In the genomic region with DNA sequence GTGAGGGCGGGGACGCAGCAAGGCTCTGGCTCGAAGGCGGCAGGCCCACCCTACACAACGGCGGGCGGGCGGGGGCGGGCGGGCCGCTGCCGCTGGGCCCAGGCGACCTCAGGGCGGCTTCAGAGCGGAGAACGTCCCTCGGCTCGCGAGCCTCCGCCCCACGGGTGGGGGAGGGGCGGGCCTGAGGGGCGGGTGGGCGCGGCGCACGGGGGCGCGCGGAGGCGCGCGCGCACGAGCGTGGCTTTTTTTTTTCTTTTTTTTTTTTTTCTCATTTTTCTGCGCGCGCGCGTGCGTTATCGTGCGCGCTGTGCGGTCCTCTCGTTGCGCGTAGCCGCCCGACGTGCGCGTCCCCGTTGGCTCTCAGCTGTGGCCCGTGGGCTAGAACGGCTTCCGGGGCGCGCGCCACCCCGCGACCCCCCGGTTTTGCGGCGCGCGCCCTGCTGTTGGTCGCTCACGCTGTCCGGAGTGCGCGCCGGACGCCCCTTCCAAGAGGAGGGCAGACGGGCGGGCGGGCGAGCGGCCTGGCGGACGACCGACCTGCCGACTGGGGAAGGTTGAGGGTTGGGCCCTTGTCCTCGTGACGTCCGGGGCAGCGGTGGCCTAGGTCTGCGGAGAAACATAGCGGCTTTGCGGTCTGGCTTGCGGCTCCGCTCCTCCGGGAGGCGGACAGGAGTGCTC, we compare ENCODE assay signal across 8 mouse cellular contexts. TPM values are rescaled to one million over a fixed set of nuclear protein-coding genes. Genes with fewer than 3 reads are reported as not detected.
DNase-seq lines count a peak whose midpoint lies in the region; ATAC-seq and TF ChIP-seq lines count a peak whose summit lies in the region.

No protein-coding gene starts in this region.

- no peak for TF ChIP-seq CTCF in cerebellum, adult 2 months (IDR thresholded peaks at IDR 0.05; ENCODE audit: borderline replicate concordance, insufficient read depth, low read depth, low read length)
- peak; percentile 10; the same call in 1 of the 2 replicates for TF ChIP-seq CTCF in forebrain, postnatal 0 days (IDR thresholded peaks at IDR 0.05; ENCODE audit: low read depth)
- no peak for TF ChIP-seq CTCF in thymus, adult 2 months (IDR thresholded peaks at IDR 0.05; ENCODE audit: borderline replicate concordance, control insufficient read depth, extremely low read depth, insufficient read depth, low read length, poor library complexity)

- under 1% methylated on average over 88 of the region's 95 CpGs for WGBS in cerebellum, adult 2 months
- under 1% methylated on average over 62 of the region's 95 CpGs for WGBS in forebrain, postnatal 0 days
- WGBS in hindbrain, embryonic 10.5 days = under 1% methylated on average over 94 of the region's 95 CpGs
- WGBS in lung, embryonic 16.5 days = under 1% methylated on average over 54 of the region's 95 CpGs
- under 1% methylated on average over 86 of the region's 95 CpGs for WGBS in thymus, adult 2 months

- no peaks in the 10 kb centered on the region for H3K9me3 ChIP-seq in forebrain, postnatal 0 days (ENCODE audit: low read length)
- no peaks in the 10 kb centered on the region for H3K9me3 ChIP-seq in hindbrain, embryonic 10.5 days
- H3K9me3 ChIP-seq in lung, embryonic 16.5 days (ENCODE audit: control insufficient read depth, low read length) = no peaks in the 10 kb centered on the region

- H3K27ac ChIP-seq in cerebellum, adult 2 months (ENCODE audit: insufficient read depth, low read length) = peak overlapping the region; percentile 89
- H3K27ac ChIP-seq in forebrain, postnatal 0 days (ENCODE audit: low read depth, low read length) = peak overlapping the region; percentile 100
- peak overlapping the region; percentile 99 for H3K27ac ChIP-seq in hindbrain, embryonic 10.5 days
- H3K27ac ChIP-seq in lung, embryonic 16.5 days (ENCODE audit: low read length) = peak overlapping the region; percentile 99
- peak overlapping the region; percentile 75 for H3K27ac ChIP-seq in thymus, adult 2 months (ENCODE audit: control insufficient read depth, insufficient read depth, low read length)

- peak overlapping the region; percentile 95 for H3K9ac ChIP-seq in forebrain, postnatal 0 days
- H3K9ac ChIP-seq in lung, embryonic 16.5 days (ENCODE audit: low read length) = peak overlapping the region; percentile 98

- TF ChIP-seq POLR2A in cerebellum, adult 2 months (IDR thresholded peaks at IDR 0.05; ENCODE audit: borderline replicate concordance, insufficient read depth, low read length) = 0 out of 2 replicates have a peak, but pooled peaks have one; percentile 7
- TF ChIP-seq POLR2A in thymus, adult 2 months (IDR thresholded peaks at IDR 0.05; ENCODE audit: control insufficient read depth, extremely low read depth, insufficient read depth, low read length, poor library complexity) = no peak

- H3K36me3 ChIP-seq in forebrain, postnatal 0 days (ENCODE audit: insufficient read depth) = peaks cover 32% of the 10 kb centered on the region
- peaks cover 61% of the 10 kb centered on the region for H3K36me3 ChIP-seq in hindbrain, embryonic 10.5 days
- H3K36me3 ChIP-seq in lung, embryonic 16.5 days (ENCODE audit: control insufficient read depth, insufficient read depth, low read length) = peaks cover 24% of the 10 kb centered on the region
- peaks cover 27% of the 10 kb centered on the region; the same call in 1 of the 2 replicates for H3K36me3 ChIP-seq in thymus, adult 2 months (ENCODE audit: control insufficient read depth, insufficient read depth, low read length)

- peaks cover 7% of the 10 kb centered on the region; the same call in 1 of the 2 replicates for H3K4me1 ChIP-seq in cerebellum, adult 2 months (ENCODE audit: control insufficient read depth, insufficient read depth, low read length)
- H3K4me1 ChIP-seq in forebrain, postnatal 0 days (ENCODE audit: insufficient read depth) = peaks cover 10% of the 10 kb centered on the region
- peaks cover 27% of the 10 kb centered on the region for H3K4me1 ChIP-seq in hindbrain, embryonic 10.5 days (replicated peaks)
- H3K4me1 ChIP-seq in lung, embryonic 16.5 days (replicated peaks; ENCODE audit: control insufficient read depth, insufficient read depth, low read length) = peaks cover 12% of the 10 kb centered on the region
- H3K4me1 ChIP-seq in thymus, adult 2 months (replicated peaks; ENCODE audit: control insufficient read depth, insufficient read depth, low read length) = peaks cover 5% of the 10 kb centered on the region; the same call in 1 of the 2 replicates

- H3K4me2 ChIP-seq in forebrain, postnatal 0 days (ENCODE audit: low read depth) = peak overlapping the region; percentile 75
- H3K4me2 ChIP-seq in lung, embryonic 16.5 days (ENCODE audit: low read depth, low read length) = peak overlapping the region; percentile 61

- DNase-seq in MEL-GATA-1-ER (ENCODE audit: extremely low read depth, low read depth) = peak; percentile 40
- peak; percentile 85 to 87 for DNase-seq in cerebellum, adult 2 months
- DNase-seq in forebrain, postnatal 0 days = peak; percentile 93
- DNase-seq in hindbrain, embryonic 10.5 days (ENCODE audit: low spot score) = peak; percentile 86
- peak; percentile 39 for DNase-seq in layer of hippocampus, adult 9-10 months (ENCODE audit: low spot score)
- peak; percentile 65 for DNase-seq in ovary, adult 18-20 months (ENCODE audit: low spot score)
- peak; percentile 89 for DNase-seq in thymus, adult 2 months

- no peaks in the 10 kb centered on the region for H3K27me3 ChIP-seq in cerebellum, adult 2 months (ENCODE audit: control insufficient read depth, insufficient read depth, low read length)
- no peaks in the 10 kb centered on the region for H3K27me3 ChIP-seq in forebrain, postnatal 0 days (ENCODE audit: insufficient read depth, low read length)
- H3K27me3 ChIP-seq in hindbrain, embryonic 10.5 days (ENCODE audit: insufficient read depth, poor library complexity, severe bottlenecking) = no peaks in the 10 kb centered on the region
- no peaks in the 10 kb centered on the region for H3K27me3 ChIP-seq in lung, embryonic 16.5 days (ENCODE audit: control insufficient read depth, insufficient read depth, low read depth, low read length)
- H3K27me3 ChIP-seq in thymus, adult 2 months (ENCODE audit: control insufficient read depth, insufficient read depth, low read length) = no peaks in the 10 kb centered on the region

- ATAC-seq in forebrain, postnatal 0 days = peak; percentile 67
- peak; percentile 85 for ATAC-seq in lung, embryonic 16.5 days (ENCODE audit: low read depth)

- H3K4me3 ChIP-seq in cerebellum, adult 2 months (replicated peaks; ENCODE audit: insufficient read depth, low read depth, low read length) = peak overlapping the region; percentile 64
- H3K4me3 ChIP-seq in forebrain, postnatal 0 days (ENCODE audit: low read depth, low read length) = peak overlapping the region; percentile 87
- H3K4me3 ChIP-seq in hindbrain, embryonic 10.5 days = peak overlapping the region; percentile 96
- H3K4me3 ChIP-seq in lung, embryonic 16.5 days (ENCODE audit: low read length) = peak overlapping the region; percentile 100
- peak overlapping the region; percentile 76 for H3K4me3 ChIP-seq in thymus, adult 2 months (ENCODE audit: control insufficient read depth, insufficient read depth, low read length)

RNA-seq across cellular contexts. Expression of a gene that starts 0.8 kb away (rescaled TPM):
- polyA plus RNA-seq in cerebellum, adult 2 months (2012; rRNA removed) = 117 and 124 TPM in 2 replicates
- total RNA-seq in forebrain, postnatal 0 days (2014; rRNA removed) = 206 and 265 TPM in 2 replicates
- 109 and 123 TPM in 2 replicates for polyA plus RNA-seq in forebrain, postnatal 0 days (2015; fragmentation: Nextera tagmentation; extraction: Ambion mirVana)
- polyA plus RNA-seq in hindbrain, embryonic 10.5 days (2016; fragmentation: Nextera tagmentation; extraction: Ambion mirVana) = 153 and 168 TPM in 2 replicates
- 108 and 118 TPM in 2 replicates for polyA plus RNA-seq in lung, embryonic 16.5 days (2015; fragmentation: Nextera tagmentation; extraction: Ambion mirVana)
- polyA plus RNA-seq in thymus, adult 2 months (2012; rRNA removed) = 200 and 225 TPM in 2 replicates

RNA-seq across cellular contexts. Expression of a gene that starts 9.9 kb away (rescaled TPM):
- polyA plus RNA-seq in cerebellum, adult 2 months (2012; rRNA removed) = 99.4 and 107 TPM in 2 replicates
- 121 and 155 TPM in 2 replicates for total RNA-seq in forebrain, postnatal 0 days (2014; rRNA removed)
- polyA plus RNA-seq in forebrain, postnatal 0 days (2015; fragmentation: Nextera tagmentation; extraction: Ambion mirVana) = 55.1 and 59.5 TPM in 2 replicates
- 103 and 112 TPM in 2 replicates for polyA plus RNA-seq in hindbrain, embryonic 10.5 days (2016; fragmentation: Nextera tagmentation; extraction: Ambion mirVana)
- 97.4 and 107 TPM in 2 replicates for polyA plus RNA-seq in lung, embryonic 16.5 days (2015; fragmentation: Nextera tagmentation; extraction: Ambion mirVana)
- 376 and 382 TPM in 2 replicates for polyA plus RNA-seq in thymus, adult 2 months (2012; rRNA removed)

RNA-seq across cellular contexts. Expression of a gene that starts 27.0 kb away (rescaled TPM):
- polyA plus RNA-seq in cerebellum, adult 2 months (2012; rRNA removed) = 192 and 212 TPM in 2 replicates
- total RNA-seq in forebrain, postnatal 0 days (2014; rRNA removed) = 90.3 and 97.0 TPM in 2 replicates
- 32.2 and 41.5 TPM in 2 replicates for polyA plus RNA-seq in forebrain, postnatal 0 days (2015; fragmentation: Nextera tagmentation; extraction: Ambion mirVana)
- 86.5 and 87.8 TPM in 2 replicates for polyA plus RNA-seq in hindbrain, embryonic 10.5 days (2016; fragmentation: Nextera tagmentation; extraction: Ambion mirVana)
- 59.1 and 61.0 TPM in 2 replicates for polyA plus RNA-seq in lung, embryonic 16.5 days (2015; fragmentation: Nextera tagmentation; extraction: Ambion mirVana)
- 318 and 335 TPM in 2 replicates for polyA plus RNA-seq in thymus, adult 2 months (2012; rRNA removed)

RNA-seq across cellular contexts. Expression of a gene that starts 37.9 kb away (rescaled TPM):
- polyA plus RNA-seq in cerebellum, adult 2 months (2012; rRNA removed) = 31.0 and 34.2 TPM in 2 replicates
- total RNA-seq in forebrain, postnatal 0 days (2014; rRNA removed) = 22.5 and 36.3 TPM in 2 replicates
- polyA plus RNA-seq in forebrain, postnatal 0 days (2015; fragmentation: Nextera tagmentation; extraction: Ambion mirVana) = 9.1 and 12.5 TPM in 2 replicates
- polyA plus RNA-seq in hindbrain, embryonic 10.5 days (2016; fragmentation: Nextera tagmentation; extraction: Ambion mirVana) = 40.8 and 41.0 TPM in 2 replicates
- 86.0 and 95.5 TPM in 2 replicates for polyA plus RNA-seq in lung, embryonic 16.5 days (2015; fragmentation: Nextera tagmentation; extraction: Ambion mirVana)
- polyA plus RNA-seq in thymus, adult 2 months (2012; rRNA removed) = 16.1 and 33.7 TPM in 2 replicates

RNA-seq across cellular contexts. Expression of a gene that starts 42.7 kb away (rescaled TPM):
- 70.6 and 76.9 TPM in 2 replicates for polyA plus RNA-seq in cerebellum, adult 2 months (2012; rRNA removed)
- 115 and 129 TPM in 2 replicates for total RNA-seq in forebrain, postnatal 0 days (2014; rRNA removed)
- 102 and 106 TPM in 2 replicates for polyA plus RNA-seq in forebrain, postnatal 0 days (2015; fragmentation: Nextera tagmentation; extraction: Ambion mirVana)
- 185 and 214 TPM in 2 replicates for polyA plus RNA-seq in hindbrain, embryonic 10.5 days (2016; fragmentation: Nextera tagmentation; extraction: Ambion mirVana)
- polyA plus RNA-seq in lung, embryonic 16.5 days (2015; fragmentation: Nextera tagmentation; extraction: Ambion mirVana) = 148 and 149 TPM in 2 replicates
- polyA plus RNA-seq in thymus, adult 2 months (2012; rRNA removed) = 160 and 200 TPM in 2 replicates

Comparison
In these comparisons a context has a peak if more than half of its experiments do, and no peak if none do; other contexts are left out.
1. Peak in every context shown above with its lines: DNase-seq, ATAC-seq, H3K4me3 ChIP-seq and H3K27ac ChIP-seq.
2. DNase-seq: peak in every context shown above with its lines; median percentile 93 in forebrain, postnatal 0 days; 89 in thymus, adult 2 months; 86 in cerebellum, adult 2 months; 86 in hindbrain, embryonic 10.5 days; 65 in ovary, adult 18-20 months; 40 in MEL-GATA-1-ER; 39 in layer of hippocampus, adult 9-10 months.